Comparison of ENCODE assay signal across 9 mouse cellular contexts in the genomic region with DNA sequence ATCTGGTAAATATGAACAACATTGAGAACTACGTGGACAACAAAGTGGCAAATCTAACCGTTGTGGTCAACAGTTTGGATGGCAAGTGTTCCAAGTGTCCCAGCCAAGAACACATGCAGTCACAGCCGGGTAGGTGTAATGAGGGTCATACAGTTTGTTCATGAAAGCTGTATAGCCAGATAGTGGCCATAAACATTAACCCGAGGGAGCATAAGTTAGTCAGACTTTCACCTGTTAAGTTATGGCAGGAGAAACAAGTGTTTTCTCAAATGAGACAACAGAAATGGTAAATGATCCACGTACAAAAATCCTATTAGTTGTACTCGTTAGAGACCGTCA. TPM values are rescaled to one million over a fixed set of nuclear protein-coding genes. Genes with fewer than 3 reads are reported as not detected.
DNase-seq lines count a peak whose midpoint lies in the region; ATAC-seq and TF ChIP-seq lines count a peak whose summit lies in the region.
"Had no signal": no experiment of that assay in that cellular context is flagged by ENCODE, and none has a peak within 500 bp of the region (broad histone marks: within the 10 kb centered on the region; RNA-seq: fewer than 3 reads in every experiment).

No protein-coding gene starts in this region.

- DNase-seq in layer of hippocampus, adult 2 months (ENCODE audit: low spot score in 2 of 2) = no peak
- DNase-seq in layer of hippocampus, postnatal 36 days = no peak
- DNase-seq in frontal cortex, postnatal 25 days (ENCODE audit: low spot score in 2 of 2) = no peak

- WGBS in embryonic facial prominence, embryonic 13.5 days = 69% methylated on average over 7 of the region's 7 CpGs
- 52% methylated on average over 7 of the region's 7 CpGs for WGBS in intestine, embryonic 15.5 days

- H3K4me1 ChIP-seq in embryonic facial prominence, embryonic 13.5 days = peaks cover 10% of the 10 kb centered on the region
- peaks cover 6% of the 10 kb centered on the region for H3K4me1 ChIP-seq in intestine, embryonic 15.5 days (replicated peaks)

- H3K27me3 ChIP-seq in embryonic facial prominence, embryonic 13.5 days = peaks cover 24% of the 10 kb centered on the region
- no peaks in the 10 kb centered on the region for H3K27me3 ChIP-seq in intestine, embryonic 15.5 days (replicated peaks)
- peaks cover 12% of the 10 kb centered on the region for H3K27me3 ChIP-seq in myocyte (ENCODE audit: control insufficient read depth, insufficient read depth, insufficient read length)

- no peaks in the 10 kb centered on the region for H3K9me3 ChIP-seq in embryonic facial prominence, embryonic 13.5 days
- no peaks in the 10 kb centered on the region for H3K9me3 ChIP-seq in intestine, embryonic 15.5 days

- TF ChIP-seq CTCF in layer of hippocampus, adult 2 months (conservative IDR thresholded peaks at IDR 0.05) = no peak

- no peak for ATAC-seq in embryonic facial prominence, embryonic 13.5 days (ENCODE audit: insufficient number of reproducible peaks, insufficient read depth, low FRiP score, low TSS enrichment, low read depth)
- peak; percentile 83 for ATAC-seq in intestine, embryonic 15.5 days
- ATAC-seq in megakaryocyte progenitor cell, adult 5-6 weeks (replicated peaks; ENCODE audit: poor library complexity) = no peak
- no peak for ATAC-seq in granulocyte monocyte progenitor cell, adult 5-6 weeks (replicated peaks; ENCODE audit: poor library complexity, severe bottlenecking)

- peak overlapping the region; percentile 71; the same call in 1 of the 2 replicates for H3K9ac ChIP-seq in embryonic facial prominence, embryonic 13.5 days
- 0 out of 2 replicates have a peak overlapping the region, but pooled peaks have one; percentile 54 for H3K9ac ChIP-seq in intestine, embryonic 15.5 days

- no peak overlapping the region for H3ac ChIP-seq in myocyte (ENCODE audit: control insufficient read depth, insufficient read length)

- peak overlapping the region; percentile 89 for H3K4me2 ChIP-seq in embryonic facial prominence, embryonic 13.5 days
- H3K4me2 ChIP-seq in intestine, embryonic 15.5 days (replicated peaks) = peak overlapping the region; percentile 98
- H3K4me2 ChIP-seq in myocyte (ENCODE audit: low read depth) = peak overlapping the region; percentile 61

- H3K36me3 ChIP-seq in embryonic facial prominence, embryonic 13.5 days = no peaks in the 10 kb centered on the region
- H3K36me3 ChIP-seq in intestine, embryonic 15.5 days = no peaks in the 10 kb centered on the region
- no peaks in the 10 kb centered on the region for H3K36me3 ChIP-seq in myocyte (ENCODE audit: control insufficient read depth, insufficient read depth)

- peak overlapping the region; percentile 55; the same call in 1 of the 2 replicates for H3K4me3 ChIP-seq in layer of hippocampus, adult 2 months
- H3K4me3 ChIP-seq in embryonic facial prominence, embryonic 13.5 days = peak overlapping the region; percentile 49
- H3K4me3 ChIP-seq in intestine, embryonic 15.5 days (replicated peaks) = peak overlapping the region; percentile 52
- no peak overlapping the region for H3K4me3 ChIP-seq in myocyte

- no peak for TF ChIP-seq POLR2A in myocyte (IDR thresholded peaks at IDR 0.05; ENCODE audit: insufficient read length, low read depth)

- H3K27ac ChIP-seq in layer of hippocampus, adult 2 months = no peak overlapping the region
- H3K27ac ChIP-seq in embryonic facial prominence, embryonic 13.5 days = no peak overlapping the region
- H3K27ac ChIP-seq in intestine, embryonic 15.5 days = no peak overlapping the region

- no peaks in the 10 kb centered on the region for H3K79me2 ChIP-seq in myocyte (ENCODE audit: control insufficient read depth, insufficient read depth)

TF ChIP-seq in myocyte, 11 proteins besides CTCF, POLR2A, EP300 and RAD21:
- no peak for TF ChIP-seq E2F4 (IDR thresholded peaks at IDR 0.05; ENCODE audit: insufficient read depth)
- no peak for TF ChIP-seq CEBPB (IDR thresholded peaks at IDR 0.05; ENCODE audit: insufficient read depth, poor library complexity, severe bottlenecking)
- TF ChIP-seq MYOG (IDR thresholded peaks at IDR 0.05; ENCODE audit: control insufficient read depth in 1 of 3, insufficient read depth in 1 of 3, insufficient read length in 2 of 3, low read depth in 2 of 3) = no peak
TF ChIP-seq in myocyte: peak in this region for 0.

RNA-seq across cellular contexts. Expression of gene Fgl2, which starts 0.7 kb away (rescaled TPM):
- 1 to 10 TPM; 1.6 to 2.0 TPM for total RNA-seq in layer of hippocampus, adult 2 months (2021)
- total RNA-seq in layer of hippocampus, postnatal 36 days (2021) = 1 to 10 TPM; 1.7 to 1.9 TPM
- 1.4 and 1.6 TPM in 2 replicates for polyA plus RNA-seq in embryonic facial prominence, embryonic 13.5 days (2015; fragmentation: Nextera tagmentation; extraction: Ambion mirVana)
- 8.6 and 11.0 TPM in 2 replicates for polyA plus RNA-seq in intestine, embryonic 15.5 days (2015; fragmentation: Nextera tagmentation; extraction: Ambion mirVana)
- 0.04 TPM for polyA plus RNA-seq in myocyte (2012; fragmentation: generic; extraction: Trizol)
- total RNA-seq in megakaryocyte progenitor cell, adult 5-6 weeks (2015) = 67.9 and 69.9 TPM in 2 replicates
- total RNA-seq in megakaryocyte progenitor cell, adult 5-6 weeks (2017) = 77.0 and 79.6 TPM in 2 replicates
- total RNA-seq in granulocyte monocyte progenitor cell, adult 5-6 weeks (2014; fragmentation: Nextera tagmentation) = 37.5 and 40.3 TPM in 2 replicates
- 85.1 and 89.7 TPM in 2 replicates for total RNA-seq in granulocyte monocyte progenitor cell, adult 5-6 weeks (2017)
- polyA plus RNA-seq: erythroblast, embryonic 14.5 days had no signal

RNA-seq across cellular contexts. Expression of gene Ccdc146, which starts 51.3 kb away (rescaled TPM):
- total RNA-seq in layer of hippocampus, adult 2 months (2021) = under 1 TPM; 0.20 to 0.28 TPM
- under 1 TPM; 0.15 to 0.51 TPM for total RNA-seq in layer of hippocampus, postnatal 36 days (2021)
- polyA plus RNA-seq in embryonic facial prominence, embryonic 13.5 days (2015; fragmentation: Nextera tagmentation; extraction: Ambion mirVana) = not detected in 2 replicates
- 0.24 TPM in 2 replicates for polyA plus RNA-seq in intestine, embryonic 15.5 days (2015; fragmentation: Nextera tagmentation; extraction: Ambion mirVana)
- not detected for polyA plus RNA-seq in myocyte (2012; fragmentation: generic; extraction: Trizol)
- not detected in 2 replicates for total RNA-seq in megakaryocyte progenitor cell, adult 5-6 weeks (2015)
- 0.51 and 0.83 TPM in 2 replicates for total RNA-seq in megakaryocyte progenitor cell, adult 5-6 weeks (2017)
- not detected in 2 replicates for total RNA-seq in granulocyte monocyte progenitor cell, adult 5-6 weeks (2014; fragmentation: Nextera tagmentation)
- 0.43 and 5.2 TPM in 2 replicates for total RNA-seq in granulocyte monocyte progenitor cell, adult 5-6 weeks (2017)
- polyA plus RNA-seq: erythroblast, embryonic 14.5 days had no signal

RNA-seq across cellular contexts. Expression of gene Fam185a, which starts 51.6 kb away (rescaled TPM):
- 10 to 100 TPM; 12.1 to 13.2 TPM for total RNA-seq in layer of hippocampus, adult 2 months (2021)
- 10 to 100 TPM; 12.3 to 13.2 TPM for total RNA-seq in layer of hippocampus, postnatal 36 days (2021)
- 5.1 and 5.3 TPM in 2 replicates for polyA plus RNA-seq in embryonic facial prominence, embryonic 13.5 days (2015; fragmentation: Nextera tagmentation; extraction: Ambion mirVana)
- 9.7 and 10.4 TPM in 2 replicates for polyA plus RNA-seq in intestine, embryonic 15.5 days (2015; fragmentation: Nextera tagmentation; extraction: Ambion mirVana)
- polyA plus RNA-seq in myocyte (2012; fragmentation: generic; extraction: Trizol) = 1.9 TPM
- total RNA-seq in megakaryocyte progenitor cell, adult 5-6 weeks (2015) = 9.1 and 14.7 TPM in 2 replicates
- 15.2 and 17.2 TPM in 2 replicates for total RNA-seq in megakaryocyte progenitor cell, adult 5-6 weeks (2017)
- total RNA-seq in granulocyte monocyte progenitor cell, adult 5-6 weeks (2014; fragmentation: Nextera tagmentation) = 6.7 and 10.9 TPM in 2 replicates
- 7.4 and 13.1 TPM in 2 replicates for total RNA-seq in granulocyte monocyte progenitor cell, adult 5-6 weeks (2017)
- polyA plus RNA-seq: erythroblast, embryonic 14.5 days had no signal

Comparison
In these comparisons a context has a peak if more than half of its experiments do, and no peak if none do; other contexts are left out.
1. RNA of gene Fgl2, which starts 0.7 kb away (total RNA-seq): 37.5 to 89.7 TPM in granulocyte monocyte progenitor cell, adult 5-6 weeks and 67.9 to 79.6 TPM in megakaryocyte progenitor cell, adult 5-6 weeks; 1.6 to 2.0 TPM in layer of hippocampus, adult 2 months and 1.7 to 1.9 TPM in layer of hippocampus, postnatal 36 days; every median in the first group is over 10 times any median in the second.
2. Peak in every context shown above with its lines, with median percentiles within 50 percentile points of each other: H3K4me2 ChIP-seq.